Mouse (Mus musculus): Measurements from ENCODE around the gene Plekhg2.

Gene Plekhg2

GRCm38 (mm10) chr7:28334534-28334933, 37.9 kb downstream of the Plekhg2 start:
- DNase-seq (ENCODE audit: low spot score): no peak

- DNase-seq (ENCODE audit: low spot score): no peak
Measured at GRCm38 (mm10) chr7:28328260-28328659, 44.1 kb downstream of the Plekhg2 start.

DNA sequence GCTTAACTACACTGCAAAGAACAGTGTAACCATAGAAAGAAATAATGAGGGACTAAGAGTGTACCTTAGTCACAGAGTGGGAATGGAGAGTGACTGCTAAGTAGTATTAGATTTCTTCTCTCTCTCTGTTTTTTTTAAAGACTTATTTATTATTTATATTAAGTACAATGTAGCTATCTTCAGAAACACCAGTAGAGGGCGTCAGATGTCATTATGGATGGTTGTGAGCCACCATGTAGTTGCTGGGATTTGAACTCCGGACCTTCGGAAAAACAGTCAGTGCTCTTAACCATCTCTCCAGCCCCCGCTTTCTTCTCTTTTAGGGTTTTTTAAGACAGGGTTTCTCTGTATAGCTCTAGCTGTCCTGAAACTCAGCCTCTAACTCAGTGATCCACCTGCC, 45.9 kb downstream of the Plekhg2 start:
- no peak for DNase-seq (ENCODE audit: low spot score)

DNA sequence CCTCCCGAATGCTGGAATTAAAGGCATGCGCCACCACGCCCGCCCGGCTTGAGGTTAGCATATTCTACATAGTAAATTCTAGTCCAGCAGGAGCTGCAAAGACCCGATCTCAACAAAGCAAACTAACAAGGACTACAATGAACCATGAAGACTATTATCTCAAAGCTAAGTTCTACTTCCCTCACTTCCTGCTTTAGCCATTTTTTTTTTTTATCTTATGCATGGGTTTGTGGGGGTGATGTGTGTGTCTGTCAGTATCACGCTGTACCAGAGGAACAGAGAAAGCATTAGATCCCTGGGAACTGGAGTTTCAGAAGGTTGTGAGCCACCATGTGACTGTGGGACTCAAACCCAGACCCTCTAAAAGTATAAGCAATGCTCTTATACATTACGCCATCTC, 47.1 kb downstream of the Plekhg2 start:
- DNase-seq (ENCODE audit: low spot score): no peak

DNA sequence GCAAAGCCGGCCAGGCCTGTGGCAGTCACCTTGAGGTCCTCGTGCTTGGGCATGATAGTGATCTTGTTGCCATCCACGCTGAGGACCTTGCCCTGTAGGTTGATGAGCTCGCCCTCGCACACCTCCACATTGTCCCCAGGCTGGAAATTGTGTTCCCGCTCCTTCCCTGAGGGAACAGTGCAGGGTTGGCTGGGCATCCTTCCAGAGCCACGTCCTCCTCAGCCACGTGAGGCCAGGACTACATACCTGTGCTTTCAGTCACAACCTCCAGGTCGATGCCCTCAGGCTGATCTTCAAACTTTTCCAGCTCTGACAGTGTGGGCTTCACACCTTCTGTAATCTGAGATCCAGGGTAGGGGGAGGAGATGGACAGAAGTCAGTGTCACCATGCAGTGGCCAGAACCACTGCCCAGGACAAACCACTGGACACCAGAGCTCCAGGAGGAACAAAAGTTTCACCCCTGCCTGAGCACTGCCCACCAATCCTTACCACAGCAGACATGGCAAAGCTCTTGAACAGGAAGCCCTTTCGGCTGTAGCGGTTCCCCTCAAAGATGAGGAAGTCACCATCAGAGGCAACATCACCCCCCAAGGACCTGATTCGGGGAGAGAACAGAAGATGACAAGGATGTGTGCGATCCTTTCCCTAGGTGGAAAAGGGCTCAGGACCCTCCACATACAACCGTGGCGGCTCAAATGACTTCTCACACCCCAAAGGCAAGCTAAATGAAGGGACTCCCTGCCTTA, 50.3 kb downstream of the Plekhg2 start:
- DNase-seq (ENCODE audit: low spot score): no peak

GRCm38 (mm10) chr7:28318714-28319113, 53.7 kb downstream of the Plekhg2 start:
- DNase-seq (ENCODE audit: low spot score): no peak

DNA sequence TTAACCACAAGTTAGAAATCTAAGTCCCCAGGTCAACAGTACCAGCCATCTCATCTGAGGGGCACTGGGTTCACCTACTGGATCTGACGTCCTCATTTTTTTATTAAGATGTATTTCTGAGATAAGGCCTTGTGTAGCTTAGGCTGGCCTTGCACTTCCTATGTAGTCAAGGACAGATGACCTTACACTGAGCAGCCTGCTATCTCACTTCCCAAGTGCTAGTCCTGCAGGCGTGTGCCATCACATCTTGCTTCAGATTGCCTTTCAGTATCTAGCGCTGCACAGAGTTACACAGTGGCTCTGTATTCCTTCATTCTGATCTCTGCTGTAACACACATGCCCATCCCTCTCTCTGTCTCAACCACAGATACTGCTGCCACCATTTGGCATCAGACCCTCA, 54.4 kb downstream of the Plekhg2 start:
- no peak for DNase-seq (ENCODE audit: low spot score)

DNA sequence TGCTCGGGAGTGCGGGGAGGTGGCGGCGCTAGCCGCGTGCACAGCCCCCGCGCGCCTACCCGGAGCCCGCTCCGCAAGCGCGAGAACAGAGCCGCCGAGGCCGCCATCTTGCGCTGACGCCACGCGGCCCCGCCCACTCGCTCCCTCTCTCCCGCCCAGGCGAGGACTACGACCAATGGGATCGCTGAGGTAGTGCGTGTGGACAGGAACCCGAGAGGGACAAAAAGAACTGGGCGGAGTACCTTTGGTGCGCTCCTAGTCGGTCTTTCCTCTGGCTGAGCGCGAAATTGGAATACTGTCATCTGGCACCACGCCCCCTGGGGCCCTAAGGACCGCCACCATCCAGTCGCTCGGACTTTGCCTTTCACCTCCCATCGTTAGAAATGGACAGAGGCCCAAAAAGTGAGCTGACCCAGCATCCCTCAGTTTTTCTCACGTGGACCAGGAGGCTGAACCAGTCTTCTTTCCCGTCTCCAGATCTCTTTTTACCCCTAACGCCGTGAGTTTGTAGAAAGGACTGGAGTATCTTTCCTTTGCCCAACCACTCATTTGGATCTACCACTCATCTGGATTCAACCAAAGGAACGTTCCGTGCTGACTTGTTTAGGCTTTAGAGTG, 60.4 kb downstream of the Plekhg2 start, which contains the start of gene Timm50:
Gene Timm50, minus strand, starts transcription at position 147 of the 618 bp plus-strand sequence.
- DNase-seq (ENCODE audit: low spot score): peak; percentile 98

DNA sequence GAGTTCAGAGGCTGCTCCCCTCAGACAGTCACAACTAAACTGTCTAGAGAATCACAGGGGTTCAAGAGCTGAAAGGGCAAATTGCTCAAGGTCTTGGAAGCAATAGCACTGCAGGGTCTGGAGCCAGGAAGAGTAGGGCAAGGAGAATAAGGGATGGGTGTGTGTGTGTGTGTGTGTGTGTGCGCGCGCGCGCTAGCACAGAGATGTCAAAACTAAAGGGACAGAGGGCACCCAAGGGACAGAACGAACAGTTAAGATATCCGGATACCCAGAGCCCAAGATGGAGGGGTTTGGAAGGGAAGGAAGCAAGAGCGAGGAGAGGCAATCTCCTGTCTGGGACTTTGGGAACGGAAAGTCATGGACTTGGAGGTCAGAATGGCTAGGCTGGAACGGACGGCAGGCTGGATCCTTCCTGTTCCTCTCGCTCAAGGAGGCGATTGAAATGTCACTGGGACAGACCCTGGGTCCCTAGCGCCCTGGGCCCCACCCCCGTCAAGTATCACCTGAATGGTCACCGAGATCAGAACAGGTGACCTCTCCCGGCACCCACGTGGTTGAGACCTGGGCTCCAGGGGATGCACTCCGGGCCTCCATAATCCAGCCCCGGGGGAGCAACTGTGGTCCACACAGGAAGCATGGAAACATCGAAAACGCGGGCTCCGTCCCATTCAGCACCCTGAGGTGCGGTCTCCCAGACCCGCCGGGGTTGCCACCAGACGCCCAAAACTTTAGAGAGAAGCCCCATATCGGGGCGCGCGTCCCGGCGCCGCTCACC, 61.1 kb downstream of the Plekhg2 start:
- no peak for DNase-seq (ENCODE audit: low spot score)

GRCm38 (mm10) chr7:28309737-28310136, 62.7 kb downstream of the Plekhg2 start:
- DNase-seq (ENCODE audit: low spot score): peak; percentile 45
